Mouse (Mus musculus) bone marrow, adult 2 months (tissue): ENCODE measurements around the gene Mmel1. TPM values are rescaled to one million over a fixed set of nuclear protein-coding genes. Genes with fewer than 3 reads are reported as not detected.

Experiments
- H3K27ac ChIP-seq: fragments of 200-500 bp; 2 replicates; pipeline ENCODE4 v1.5.1; 2012; ENCODE audit warnings: low read depth, mild to moderate bottlenecking, control low read depth, inconsistent platforms, low read length; ENCODE audit not compliant: control insufficient read depth, poor library complexity, insufficient read depth
- H3K4me1 ChIP-seq: fragments of 200-500 bp; 2 replicates; pipeline ENCODE4 v1.6.1; 2011; ENCODE audit warnings: low read length; ENCODE audit not compliant: control insufficient read depth, insufficient read depth
- H3K4me3 ChIP-seq: fragments of 200-500 bp; replicated peaks from 2 replicates; pipeline ENCODE3; 2011; ENCODE audit warnings: mild to moderate bottlenecking, low read depth, low read length, control low read depth; ENCODE audit not compliant: control insufficient read depth
- CTCF ChIP-seq: fragments of 200-500 bp; IDR thresholded peaks from 2 replicates; pipeline ENCODE4 v1.5.1; 2011; ENCODE audit warnings: low read length, control low read depth; ENCODE audit not compliant: control insufficient read depth, insufficient read depth
- POLR2A ChIP-seq: fragments of 200-500 bp; IDR thresholded peaks from 2 replicates; pipeline ENCODE4 v1.6.1; 2011; ENCODE audit warnings: low read depth, mild to moderate bottlenecking, control low read depth, low read length, borderline replicate concordance; ENCODE audit not compliant: control insufficient read depth
- WGBS: fragments of 180-500 bp; shearing (Covaris S2); methylation state at CpG from one replicate; pipeline ENCODE4 v1.1.7; 2018; 5-methylcytosine and 5-hydroxymethylcytosine counted together
- polyA plus RNA-seq: library from polyadenylated mRNA; stranded (reverse); fragments of >200 nt; gene quantifications from 2 replicates; pipeline ENCODE4 v1.2.4, GENCODE M21; 2011; ENCODE audit warnings: low replicate concordance; ENCODE audit not compliant: missing spikeins, insufficient read depth, insufficient read length

Gene Mmel1
- polyA plus RNA-seq, 1 experiment = 1.4 TPM

DNA sequence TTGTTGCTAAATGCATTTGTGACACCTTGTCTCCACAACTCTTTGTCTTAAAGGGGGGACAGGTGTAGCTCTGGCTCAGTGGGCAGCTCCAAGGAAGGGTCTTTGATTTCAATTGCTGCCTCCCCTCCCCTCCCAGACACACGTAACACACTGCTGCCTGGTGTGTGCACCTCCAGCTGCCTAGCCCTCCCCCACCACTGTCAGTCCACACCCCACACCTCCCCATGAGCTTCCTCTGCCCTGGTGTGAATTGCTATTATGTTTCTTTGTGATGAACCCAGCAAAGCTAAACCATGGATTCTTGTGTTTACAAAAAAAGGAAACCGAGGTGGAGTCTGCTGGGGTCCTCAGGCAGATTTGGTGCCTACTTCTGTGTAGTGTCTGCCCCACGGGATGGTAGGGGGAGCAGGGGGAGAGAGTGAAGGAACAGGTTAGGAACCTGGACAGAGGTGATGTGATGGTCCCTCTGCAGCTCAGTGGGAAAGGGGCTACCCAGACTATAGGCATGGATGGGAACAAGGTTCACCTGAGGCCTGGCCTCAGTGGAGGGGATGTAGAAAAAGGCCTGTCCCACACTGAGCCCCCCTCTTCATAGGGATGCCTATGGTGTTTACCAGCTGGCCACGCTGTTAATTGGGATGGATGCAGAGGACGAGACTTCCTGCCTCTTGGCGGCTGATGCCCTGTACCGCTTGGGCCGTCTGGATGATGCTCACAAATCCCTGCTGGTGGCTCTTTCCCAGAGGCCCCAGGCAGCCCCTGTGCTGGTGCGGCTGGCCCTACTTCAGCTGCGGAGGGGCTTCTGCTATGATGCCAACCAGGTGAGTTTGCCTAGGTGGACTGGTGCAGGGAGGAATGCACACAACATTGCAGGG lies 11.8 kb upstream of the Mmel1 start:
- H3K4me1 ChIP-seq = no peaks in the 10 kb centered on the region
- H3K4me3 ChIP-seq = no peak overlapping the region
- H3K27ac ChIP-seq = no peak overlapping the region
- TF ChIP-seq POLR2A = no peak
- TF ChIP-seq CTCF = no peak
- WGBS = 78% methylated on average over 10 of the region's 10 CpGs

DNA sequence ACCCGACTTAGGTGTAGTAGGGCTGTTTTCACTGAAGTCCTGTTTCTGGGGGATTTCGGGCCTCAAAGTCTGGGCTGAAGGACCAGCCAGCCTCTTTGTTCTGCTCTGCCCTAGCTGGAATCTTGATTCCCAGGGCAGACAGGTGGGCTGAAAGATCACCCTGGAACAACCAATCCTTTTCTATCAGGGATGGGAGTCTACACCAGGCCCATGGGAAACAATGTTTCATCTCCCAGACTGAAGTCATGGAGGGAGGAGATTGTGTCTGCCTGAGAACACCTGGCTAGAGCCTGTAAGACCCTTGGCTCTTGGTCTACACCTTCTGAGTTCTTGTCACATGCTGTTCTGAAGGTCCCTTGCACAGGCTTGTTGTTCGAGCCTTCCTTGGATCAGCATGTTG lies 10.8 kb upstream of the Mmel1 start:
- no peak overlapping the region for H3K27ac ChIP-seq
- no peaks in the 10 kb centered on the region for H3K4me1 ChIP-seq
- H3K4me3 ChIP-seq = no peak overlapping the region
- 74% methylated on average over 3 of the region's 3 CpGs for WGBS
- TF ChIP-seq CTCF (no peak), POLR2A (no peak)

DNA sequence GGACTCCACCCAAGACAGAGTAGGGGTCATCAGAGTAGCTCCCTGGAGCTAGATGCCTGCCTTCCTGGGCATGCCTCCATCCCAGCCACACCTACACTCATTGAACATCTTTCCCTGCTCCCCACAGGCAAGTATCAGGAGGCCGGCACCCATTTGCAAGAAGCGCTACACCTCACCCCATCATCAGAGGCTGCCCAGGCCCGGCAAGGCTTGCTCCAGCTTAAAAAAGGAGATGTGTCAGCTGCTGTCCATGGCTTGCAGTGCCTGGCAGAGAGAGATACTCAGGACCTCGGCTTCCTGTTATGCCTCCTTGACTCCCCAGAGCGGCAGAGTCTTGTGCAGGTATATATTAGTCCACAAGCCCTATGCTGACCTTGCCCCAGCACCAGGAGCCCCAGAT lies 7.4 kb upstream of the Mmel1 start:
- TF ChIP-seq CTCF = no peak
- no peak for TF ChIP-seq POLR2A
- H3K27ac ChIP-seq = no peak overlapping the region

DNA sequence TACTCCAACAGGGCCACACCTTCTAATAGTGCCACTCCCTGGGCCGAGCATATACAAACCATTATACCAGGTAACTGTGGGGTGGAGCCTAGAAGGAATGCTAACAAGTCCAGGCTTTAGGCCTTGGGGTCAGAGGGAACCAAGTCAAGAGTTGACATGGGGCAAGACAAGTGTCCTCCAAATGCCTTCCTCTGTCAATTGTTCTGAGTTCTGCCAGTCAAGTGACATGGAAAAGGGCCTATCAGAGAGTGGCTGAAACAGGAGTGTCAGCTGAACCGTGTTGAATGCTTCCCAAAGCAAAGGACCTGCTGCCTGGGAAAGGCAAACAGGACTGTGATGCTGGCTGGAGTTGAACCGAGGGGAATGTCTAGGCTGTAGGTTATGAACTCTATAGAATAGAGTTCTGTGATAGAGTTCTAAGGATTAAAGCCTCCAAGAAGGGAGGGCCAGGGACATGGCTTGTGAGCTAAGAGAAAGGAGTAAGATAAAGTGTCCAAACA lies 5.9 kb upstream of the Mmel1 start:
- TF ChIP-seq POLR2A = no peak
- no peak for TF ChIP-seq CTCF
- 69% methylated on average over 3 of the region's 3 CpGs for WGBS
- Histone ChIP-seq H3K27ac (no peak overlapping the region), H3K4me3 (no peak overlapping the region), H3K4me1 (no peaks in the 10 kb centered on the region)

More for the DNA sequence above, 7.4 kb upstream of the Mmel1 start:
- Histone ChIP-seq H3K4me3 (no peak overlapping the region), H3K4me1 (no peaks in the 10 kb centered on the region)
- WGBS = 68% methylated on average over 5 of the region's 5 CpGs

DNA sequence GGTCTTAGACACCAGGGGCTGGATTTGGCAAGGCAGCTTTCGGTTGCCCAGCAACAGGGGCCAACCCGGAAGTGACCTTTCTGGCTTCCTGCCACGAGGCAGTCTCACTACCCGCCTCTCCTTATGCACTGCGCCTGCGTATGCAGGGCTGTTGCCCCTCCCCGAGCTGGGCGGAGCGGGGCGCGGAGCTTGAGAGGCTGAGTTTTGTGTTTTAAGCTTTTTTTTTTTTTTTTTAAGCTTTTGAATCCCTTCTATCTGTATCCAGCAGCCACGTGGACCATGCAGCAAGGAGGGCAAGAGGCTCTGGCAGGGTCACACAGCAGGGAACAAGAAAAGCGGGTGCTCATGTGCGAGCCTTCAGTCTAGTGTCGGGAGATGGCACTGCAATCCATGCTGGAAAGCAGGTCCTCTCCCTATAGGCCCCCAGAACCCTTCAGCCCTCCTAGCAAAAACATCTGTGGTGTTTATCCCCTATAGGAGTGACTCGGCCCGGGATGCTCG lies 5.1 kb upstream of the Mmel1 start:
- TF ChIP-seq POLR2A = no peak
- no peak for TF ChIP-seq CTCF
- Histone ChIP-seq H3K4me1 (no peaks in the 10 kb centered on the region), H3K4me3 (peak overlapping the region; percentile 31), H3K27ac (no peak overlapping the region)
- 2% methylated on average over 18 of the region's 18 CpGs for WGBS

DNA sequence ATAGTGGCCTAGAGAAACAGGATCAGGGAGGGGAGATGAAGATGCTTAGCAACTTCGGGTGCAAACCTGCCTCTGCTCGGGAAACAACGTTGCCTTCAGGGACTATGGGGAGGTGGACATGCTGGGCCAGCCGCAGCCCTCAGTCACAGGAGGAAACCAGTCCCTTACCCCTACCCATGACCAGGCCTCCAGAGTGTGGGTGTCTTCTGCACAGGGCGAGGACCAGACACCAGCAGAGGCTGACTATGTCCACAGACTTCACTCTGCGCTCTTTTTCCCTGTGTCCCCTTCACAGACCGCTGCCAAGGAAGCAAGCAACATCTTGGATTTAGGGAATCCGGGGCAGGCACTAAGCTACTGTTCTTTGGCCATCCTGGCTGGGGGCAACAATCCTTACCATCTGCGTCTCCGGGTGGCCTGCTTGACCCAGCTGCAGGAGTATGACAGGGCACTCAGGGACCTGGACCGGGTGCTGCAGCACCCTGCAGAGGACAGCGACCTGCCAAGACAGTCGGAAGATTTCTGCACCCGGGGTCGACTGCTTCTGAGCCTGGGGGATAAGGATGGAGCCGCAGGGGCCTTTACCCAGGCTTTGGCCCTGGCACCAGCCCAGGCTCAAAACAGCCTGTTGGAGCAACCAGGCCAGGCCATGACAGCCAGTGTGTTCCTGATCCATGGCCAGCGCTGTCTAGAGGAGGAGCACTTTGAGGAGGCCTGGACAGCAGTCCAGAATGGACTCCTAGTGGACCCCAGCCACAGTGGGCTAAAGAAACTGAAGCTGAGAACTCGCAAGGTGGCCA lies 4.2 kb upstream of the Mmel1 start:
- TF ChIP-seq CTCF (no peak), POLR2A (no peak)
- Histone ChIP-seq H3K27ac (no peak overlapping the region), H3K4me3 (no peak overlapping the region), H3K4me1 (no peaks in the 10 kb centered on the region)
- 85% methylated on average over 18 of the region's 18 CpGs for whole genome bisulfite sequencing

DNA sequence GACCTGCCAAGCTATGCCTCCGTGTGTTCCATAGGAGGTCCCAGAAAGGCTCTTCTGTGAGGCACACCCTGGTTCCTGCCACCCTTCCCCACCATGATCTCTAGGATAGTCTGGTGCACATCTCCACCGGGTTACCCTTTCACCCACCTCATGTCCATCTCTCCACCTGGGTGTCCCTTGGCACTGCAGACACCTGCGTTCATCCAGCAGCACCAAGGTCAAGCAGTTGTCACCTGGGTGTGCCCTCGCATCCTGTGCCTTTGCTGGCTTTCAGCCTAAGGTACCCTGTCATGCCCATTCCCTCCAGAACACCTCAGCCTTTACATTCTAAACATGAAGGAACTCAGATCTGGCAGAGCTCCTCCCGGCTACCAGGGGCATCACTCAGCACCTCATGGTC lies 3.0 kb upstream of the Mmel1 start:
- no peak overlapping the region for H3K4me3 ChIP-seq
- H3K27ac ChIP-seq = no peak overlapping the region
- TF ChIP-seq CTCF = no peak
- WGBS = 77% methylated on average over 5 of the region's 5 CpGs
- no peaks in the 10 kb centered on the region for H3K4me1 ChIP-seq

DNA sequence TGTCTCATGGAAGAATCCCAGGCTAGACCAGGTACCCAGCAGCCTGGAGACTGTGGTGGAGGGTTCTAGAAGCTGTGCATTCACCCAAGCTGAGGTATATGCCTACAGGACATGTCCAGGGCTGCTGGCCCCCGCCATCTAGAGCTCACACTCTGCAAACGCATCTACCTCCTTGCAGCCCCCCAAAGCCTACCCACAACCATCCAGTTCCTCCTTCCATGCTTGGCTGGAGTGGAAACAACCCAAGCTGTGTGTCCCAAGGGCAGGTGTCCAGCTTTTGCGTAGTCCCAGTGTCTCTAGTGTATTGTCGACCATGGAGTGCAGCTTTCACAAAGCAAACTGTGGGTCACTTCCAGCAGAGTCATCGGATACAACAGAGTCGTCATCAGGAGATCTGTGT lies 2.1 kb upstream of the Mmel1 start:
- Histone ChIP-seq H3K4me1 (no peaks in the 10 kb centered on the region), H3K27ac (no peak overlapping the region), H3K4me3 (no peak overlapping the region)
- TF ChIP-seq POLR2A (no peak), CTCF (no peak)
- WGBS = 79% methylated on average over 6 of the region's 6 CpGs
